Mouse (Mus musculus) C2C12 (cell line): Measurements from ENCODE around the gene Tmem97. TPM values are rescaled to one million over a fixed set of nuclear protein-coding genes. Genes with fewer than 3 reads are reported as not detected.

Experiments used
- H3K27me3 ChIP-seq: one replicate; pipeline ENCODE4 v1.6.1; 2011; ENCODE audit not compliant: control insufficient read depth, insufficient read depth, insufficient read length
- H3K36me3 ChIP-seq: one replicate; pipeline ENCODE4 v1.6.1; 2011; ENCODE audit not compliant: control insufficient read depth, insufficient read depth
- H3K4me3 ChIP-seq: one replicate; pipeline ENCODE4 v1.5.1; 2011; ENCODE audit warnings: mild to moderate bottlenecking, control low read depth; ENCODE audit not compliant: poor library complexity, insufficient read depth, severe bottlenecking
- H3K79me2 ChIP-seq: one replicate; pipeline ENCODE4 v1.6.1; 2011; ENCODE audit not compliant: control insufficient read depth, insufficient read depth
- H3K79me3 ChIP-seq: one replicate; pipeline ENCODE4 v1.6.1; 2011; ENCODE audit warnings: low read depth, control low read depth
- H3ac ChIP-seq: one replicate; pipeline ENCODE3; 2011; ENCODE audit warnings: low read depth; ENCODE audit not compliant: control insufficient read depth, insufficient read length
- CEBPB ChIP-seq: IDR thresholded peaks from one replicate; pipeline ENCODE4 v1.6.1; 2011; ENCODE audit warnings: low read depth, mild to moderate bottlenecking, control low read depth, moderate library complexity
- CTCF ChIP-seq: IDR thresholded peaks from one replicate; pipeline ENCODE4 v1.5.1; 2011; ENCODE audit not compliant: control insufficient read depth, insufficient read depth, insufficient read length
- FOSL1 ChIP-seq: IDR thresholded peaks from one replicate; pipeline ENCODE4 v1.8.0; 2011; ENCODE audit warnings: mild to moderate bottlenecking, low read length; ENCODE audit not compliant: poor library complexity, insufficient read depth, severe bottlenecking
- MAX ChIP-seq: IDR thresholded peaks from one replicate; pipeline ENCODE4 v1.6.1; 2011; ENCODE audit warnings: mild to moderate bottlenecking, control low read depth
- MYOD1 ChIP-seq: IDR thresholded peaks from one replicate; pipeline ENCODE4 v1.6.1; 2011; ENCODE audit warnings: low read depth; ENCODE audit not compliant: control insufficient read depth, insufficient read length
- MYOG ChIP-seq: IDR thresholded peaks from one replicate; pipeline ENCODE4 v1.6.1; 2011; ENCODE audit not compliant: control insufficient read depth, insufficient read length; ENCODE audit errors: extremely low read depth
- USF1 ChIP-seq: IDR thresholded peaks from one replicate; pipeline ENCODE4 v1.6.1; 2011; ENCODE audit warnings: low read depth, mild to moderate bottlenecking, control low read depth, moderate library complexity
- polyA plus RNA-seq: library from polyadenylated mRNA; unstranded; fragments of >200 nt; fragmentation: generic; extraction: Trizol; gene quantifications from one replicate; pipeline ENCODE4 v1.2.1, GENCODE M21; 2012; ENCODE audit warnings: missing spikeins

Gene Tmem97
- polyA plus RNA-seq, 1 experiment = 164 TPM

- Histone ChIP-seq H3K4me3 (no peak overlapping the region), H3K36me3 (peaks cover 69% of the 10 kb centered on the region), H3ac (no peak overlapping the region), H3K79me3 (peaks cover 32% of the 10 kb centered on the region), H3K27me3 (no peaks in the 10 kb centered on the region), H3K79me2 (peaks cover 37% of the 10 kb centered on the region)
- no peak for TF ChIP-seq CEBPB
- TF ChIP-seq MAX = no peak
- TF ChIP-seq MYOG = no peak
- no peak for TF ChIP-seq CTCF
- TF ChIP-seq MYOD1 = no peak
Measured at GRCm38 (mm10) chr11:78528714-78529113, 21.9 kb downstream of the Tmem97 start.

GRCm38 (mm10) chr11:78524838-78525237 is 25.7 kb downstream of the Tmem97 start:
- Histone ChIP-seq H3ac (no peak overlapping the region), H3K27me3 (no peaks in the 10 kb centered on the region), H3K4me3 (no peak overlapping the region), H3K79me2 (no peaks in the 10 kb centered on the region), H3K79me3 (no peaks in the 10 kb centered on the region), H3K36me3 (peaks cover 100% of the 10 kb centered on the region)
- no peak for TF ChIP-seq MYOG
- no peak for TF ChIP-seq FOSL1
- no peak for TF ChIP-seq MYOD1
- TF ChIP-seq USF1 = no peak
- no peak for TF ChIP-seq CTCF
- TF ChIP-seq MAX = no peak
- no peak for TF ChIP-seq CEBPB

DNA sequence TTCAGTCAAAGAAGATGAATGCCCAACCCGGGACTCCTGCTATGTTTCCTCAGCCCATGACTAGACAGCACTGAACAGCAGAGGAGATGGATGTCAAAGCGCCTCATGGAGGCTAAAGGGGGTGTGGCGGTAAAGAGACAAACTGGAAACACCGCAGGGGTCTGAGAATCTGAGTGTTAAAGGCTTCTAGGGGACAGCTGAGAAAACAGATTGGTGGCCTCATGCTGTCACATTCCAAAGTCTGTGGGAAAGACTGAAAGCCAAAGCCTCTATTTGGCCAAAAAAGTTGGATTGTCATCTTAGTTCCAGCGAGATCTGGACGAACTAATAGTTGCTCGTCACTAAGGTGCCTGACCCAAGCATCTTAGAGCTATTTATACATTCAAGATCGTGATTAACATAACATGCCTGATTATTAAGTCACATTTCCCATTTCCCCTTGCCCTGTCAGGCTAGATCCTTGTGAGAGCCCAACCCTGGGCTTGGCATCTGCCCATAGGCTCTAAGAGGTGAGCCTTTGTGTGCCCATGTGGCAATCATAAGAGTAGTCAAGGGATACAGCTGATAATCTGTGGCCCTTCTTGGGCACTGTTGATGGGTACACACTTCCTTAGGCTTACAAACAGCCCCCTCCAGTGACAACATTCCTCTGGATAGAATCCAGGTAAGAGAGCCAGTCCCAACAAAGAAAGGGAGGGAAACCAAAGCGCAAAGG is 27.2 kb downstream of the Tmem97 start:
- Histone ChIP-seq H3ac (no peak overlapping the region), H3K4me3 (no peak overlapping the region), H3K36me3 (peaks cover 100% of the 10 kb centered on the region), H3K79me3 (no peaks in the 10 kb centered on the region), H3K79me2 (no peaks in the 10 kb centered on the region), H3K27me3 (no peaks in the 10 kb centered on the region)
- no peak for TF ChIP-seq CTCF
- TF ChIP-seq MAX = no peak
- peak; percentile 31 for TF ChIP-seq MYOD1
- no peak for TF ChIP-seq USF1

DNA sequence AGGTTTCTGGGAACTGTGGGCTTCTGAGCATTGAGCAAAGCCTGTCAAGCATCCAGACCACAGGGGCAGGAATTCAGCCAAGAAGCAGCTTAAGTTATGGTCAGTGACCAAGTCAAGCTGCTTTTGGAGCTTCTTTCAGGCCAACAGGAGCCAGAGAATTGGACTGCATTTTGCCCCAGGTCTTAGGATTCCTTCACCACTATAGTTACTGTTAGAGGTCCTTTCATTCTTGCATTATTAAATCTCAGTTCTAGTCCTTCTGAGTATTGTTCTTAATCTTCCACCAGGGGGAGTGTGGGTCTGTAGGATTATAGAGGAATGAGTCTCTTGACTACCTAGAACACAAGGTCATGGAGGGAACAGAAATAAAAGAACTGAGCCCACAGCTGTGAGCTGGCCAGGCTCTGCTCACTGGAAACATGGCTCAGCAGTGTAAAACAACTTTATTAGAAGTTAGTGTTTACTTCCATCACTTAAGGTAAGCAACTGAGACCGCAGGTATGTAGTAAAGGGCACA is 28.0 kb downstream of the Tmem97 start:
- H3K36me3 ChIP-seq = peaks cover 100% of the 10 kb centered on the region
- H3K4me3 ChIP-seq = no peak overlapping the region
- no peaks in the 10 kb centered on the region for H3K79me2 ChIP-seq
- no peak overlapping the region for H3ac ChIP-seq
- TF ChIP-seq CTCF (no peak), FOSL1 (no peak), USF1 (no peak), CEBPB (no peak), MYOG (no peak), MAX (no peak), MYOD1 (no peak)
- H3K27me3 ChIP-seq = no peaks in the 10 kb centered on the region
- no peaks in the 10 kb centered on the region for H3K79me3 ChIP-seq

DNA sequence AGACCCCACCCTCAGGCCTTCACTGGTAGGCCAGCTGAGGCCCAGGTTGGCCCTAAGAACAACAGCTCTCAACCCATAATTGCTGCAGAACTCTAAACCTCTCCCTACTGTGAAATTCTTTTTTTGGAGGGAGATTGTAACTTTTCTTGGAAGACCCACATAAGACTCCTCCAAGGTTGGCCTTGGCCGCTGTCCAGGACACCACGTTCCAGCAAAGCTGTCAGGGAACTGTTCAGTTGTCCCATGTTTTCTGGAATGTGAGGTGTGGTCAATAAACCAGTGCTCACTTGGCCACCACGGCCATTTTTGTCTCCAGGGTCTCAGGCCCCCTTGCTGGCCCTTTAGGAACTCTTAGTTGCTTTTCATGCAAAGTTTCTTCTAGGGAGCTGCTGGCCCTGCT is 28.7 kb downstream of the Tmem97 start:
- no peak for TF ChIP-seq MYOG
- Histone ChIP-seq H3K79me3 (no peaks in the 10 kb centered on the region), H3ac (no peak overlapping the region), H3K4me3 (no peak overlapping the region), H3K79me2 (no peaks in the 10 kb centered on the region), H3K27me3 (no peaks in the 10 kb centered on the region), H3K36me3 (peaks cover 97% of the 10 kb centered on the region)

DNA sequence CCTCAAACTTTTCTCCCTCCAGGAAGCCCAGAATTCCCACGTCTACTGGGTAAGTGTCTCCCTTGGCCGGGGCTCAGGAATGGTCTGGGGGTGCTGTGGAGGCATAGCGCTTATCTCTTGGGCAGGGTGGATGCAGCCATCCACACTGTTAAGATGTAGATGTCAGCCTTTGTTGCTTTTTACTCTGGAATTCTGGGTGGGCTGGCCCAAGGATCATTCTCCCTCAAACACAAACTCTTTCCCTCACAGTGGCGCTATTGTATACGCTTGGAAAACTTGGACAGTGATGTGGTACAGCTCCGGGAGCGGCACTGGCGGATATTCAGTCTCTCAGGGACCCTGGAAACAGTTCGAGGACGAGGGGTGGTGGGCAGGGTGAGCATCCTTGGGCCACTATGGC is 31.6 kb downstream of the Tmem97 start:
- Histone ChIP-seq H3ac (no peak overlapping the region), H3K4me3 (no peak overlapping the region), H3K79me2 (peaks cover 4% of the 10 kb centered on the region), H3K36me3 (peaks cover 94% of the 10 kb centered on the region), H3K79me3 (no peaks in the 10 kb centered on the region), H3K27me3 (no peaks in the 10 kb centered on the region)
- TF ChIP-seq USF1 = no peak
- TF ChIP-seq MYOG = no peak
- TF ChIP-seq MAX = no peak
- TF ChIP-seq CEBPB = no peak
- TF ChIP-seq CTCF = no peak
- TF ChIP-seq FOSL1 = no peak
- TF ChIP-seq MYOD1 = no peak
